Mouse (Mus musculus) forebrain, embryonic 15.5 days (tissue): ENCODE results near the gene Cfap61. TPM values are rescaled to one million over a fixed set of nuclear protein-coding genes. Genes with fewer than 3 reads are reported as not detected.

Source experiments
- ATAC-seq: fragments of 200-750 bp; cut with Nextera tagmentation; replicated peaks from 2 replicates; pipeline ENCODE4 v1.8.0; 2017; ENCODE audit warnings: mild to moderate bottlenecking, moderate TSS enrichment, moderate library complexity
- H3K27ac ChIP-seq: fragments of 300-500 bp; sonication (generic); replicated peaks from 2 replicates; pipeline ENCODE4 v1.5.1; 2015; ENCODE audit warnings: mild to moderate bottlenecking, inconsistent platforms
- H3K27me3 ChIP-seq: fragments of 300-500 bp; sonication (generic); 2 replicates; pipeline ENCODE4 v1.6.1; 2015; ENCODE audit warnings: inconsistent platforms
- H3K36me3 ChIP-seq: fragments of 300-500 bp; sonication (generic); 2 replicates; pipeline ENCODE4 v1.6.1; 2015; ENCODE audit warnings: mild to moderate bottlenecking, inconsistent platforms
- H3K4me1 ChIP-seq: fragments of 300-500 bp; sonication (generic); 2 replicates; pipeline ENCODE4 v1.6.1; 2015; ENCODE audit warnings: inconsistent platforms
- H3K4me2 ChIP-seq: fragments of 300-500 bp; sonication (generic); replicated peaks from 2 replicates; pipeline ENCODE4 v1.6.1; 2015; ENCODE audit warnings: mild to moderate bottlenecking, inconsistent platforms
- H3K4me3 ChIP-seq: fragments of 300-500 bp; sonication (generic); 2 replicates; pipeline ENCODE4 v1.5.1; 2015; ENCODE audit warnings: mild to moderate bottlenecking, inconsistent platforms
- H3K9ac ChIP-seq: fragments of 300-500 bp; sonication (generic); replicated peaks from 2 replicates; pipeline ENCODE4 v1.6.1; 2015; ENCODE audit warnings: mild to moderate bottlenecking, inconsistent platforms
- H3K9me3 ChIP-seq: fragments of 300-500 bp; sonication (generic); 2 replicates; pipeline ENCODE4 v1.6.1; 2016; ENCODE audit warnings: inconsistent platforms
- WGBS: fragments of 180-500 bp; shearing (Covaris S2); methylation state at CpG from one replicate; pipeline ENCODE4 v1.1.7; 2015; ENCODE audit warnings: mixed read lengths; 5-methylcytosine and 5-hydroxymethylcytosine counted together
- polyA plus RNA-seq: library from polyadenylated mRNA; unstranded; fragments of >200 nt; fragmentation: Nextera tagmentation; extraction: Ambion mirVana; gene quantifications from 2 replicates; pipeline ENCODE4 v1.2.1, GENCODE M21; 2015

The Cfap61 gene
- polyA plus RNA-seq, 1 experiment from 2014 or later: 1.9 TPM

DNA sequence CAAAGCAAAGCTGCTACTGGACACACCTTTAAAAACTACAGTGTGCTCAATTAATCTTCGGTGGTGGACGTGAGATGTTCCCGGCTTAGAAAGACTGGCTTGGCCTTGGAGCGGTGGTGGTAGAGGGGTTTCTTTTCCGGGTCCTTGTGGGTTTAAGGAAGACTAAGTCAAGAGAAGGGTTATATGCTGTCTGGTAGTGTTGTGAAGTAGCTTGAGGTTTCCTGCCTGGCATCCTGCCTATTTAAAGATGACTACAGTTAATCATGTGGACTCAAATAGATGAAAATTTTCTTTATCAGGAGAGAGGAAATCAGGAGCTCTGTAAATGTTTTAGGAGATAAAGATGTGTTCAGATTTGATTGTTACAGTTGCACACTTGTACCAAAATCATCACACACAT lies 21.7 kb downstream of the Cfap61 start:
- Histone ChIP-seq H3K9ac (no peak overlapping the region), H3K27ac (no peak overlapping the region), H3K4me3 (no peak overlapping the region), H3K36me3 (no peaks in the 10 kb centered on the region), H3K4me2 (no peak overlapping the region), H3K4me1 (peaks cover 12% of the 10 kb centered on the region), H3K27me3 (0 out of 2 replicates have a peak, but pooled peaks cover 3% of the 10 kb centered on the region), H3K9me3 (no peaks in the 10 kb centered on the region)
- no peak for ATAC-seq
- 13% methylated on average over 5 of the region's 5 CpGs for WGBS

DNA sequence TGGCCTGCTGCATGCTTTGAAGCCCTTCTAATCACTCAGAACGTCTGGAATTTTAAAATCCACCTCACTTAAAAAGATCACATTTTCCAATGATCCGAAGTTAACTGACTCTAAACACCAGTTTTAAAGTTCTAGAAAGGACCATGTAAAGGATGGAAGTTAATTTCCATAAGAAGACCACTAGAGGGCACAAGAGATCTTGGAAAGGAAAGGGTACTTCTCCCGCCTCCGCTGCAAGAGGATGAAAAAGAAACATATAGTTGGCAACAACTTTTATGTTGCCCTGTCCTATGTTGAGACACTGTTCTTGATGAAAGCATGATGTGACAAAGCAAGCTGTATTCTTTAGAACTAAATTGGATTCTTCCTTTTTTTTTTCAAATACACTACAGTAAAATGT lies 22.9 kb downstream of the Cfap61 start:
- Histone ChIP-seq H3K4me2 (no peak overlapping the region), H3K27me3 (0 out of 2 replicates have a peak, but pooled peaks cover 3% of the 10 kb centered on the region), H3K36me3 (no peaks in the 10 kb centered on the region), H3K9ac (no peak overlapping the region), H3K4me3 (no peak overlapping the region), H3K27ac (no peak overlapping the region), H3K4me1 (peaks cover 12% of the 10 kb centered on the region), H3K9me3 (no peaks in the 10 kb centered on the region)
- peak; percentile 76; the same call in 1 of the 2 replicates for ATAC-seq
- 12% methylated on average over 4 of the region's 4 CpGs for WGBS

DNA sequence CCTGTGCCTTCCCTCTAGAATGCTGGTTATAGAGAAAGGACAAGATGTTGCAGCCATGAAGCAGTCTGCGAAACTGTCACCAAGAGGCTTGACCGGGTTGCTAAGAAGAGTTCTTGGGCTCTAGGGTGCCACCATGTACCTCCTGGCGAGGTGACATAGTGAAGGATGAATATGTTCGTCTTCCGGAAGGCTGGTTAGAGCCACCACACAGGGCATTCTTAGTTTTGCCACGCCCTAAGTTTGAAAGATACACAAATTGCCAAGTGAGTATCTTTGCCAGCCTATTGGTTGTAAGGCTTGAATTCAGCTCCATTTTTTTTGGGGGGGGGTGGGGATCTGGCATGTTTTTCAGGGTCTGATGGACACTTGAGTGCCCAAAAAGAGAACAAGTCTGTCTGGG lies 23.5 kb downstream of the Cfap61 start:
- 69% methylated on average over 6 of the region's 6 CpGs for WGBS
- Histone ChIP-seq H3K27ac (no peak overlapping the region), H3K9me3 (no peaks in the 10 kb centered on the region), H3K4me3 (no peak overlapping the region), H3K27me3 (0 out of 2 replicates have a peak, but pooled peaks cover 3% of the 10 kb centered on the region), H3K36me3 (no peaks in the 10 kb centered on the region), H3K9ac (no peak overlapping the region), H3K4me1 (peaks cover 12% of the 10 kb centered on the region), H3K4me2 (no peak overlapping the region)
- ATAC-seq: peak; percentile 30; the same call in 1 of the 2 replicates

DNA sequence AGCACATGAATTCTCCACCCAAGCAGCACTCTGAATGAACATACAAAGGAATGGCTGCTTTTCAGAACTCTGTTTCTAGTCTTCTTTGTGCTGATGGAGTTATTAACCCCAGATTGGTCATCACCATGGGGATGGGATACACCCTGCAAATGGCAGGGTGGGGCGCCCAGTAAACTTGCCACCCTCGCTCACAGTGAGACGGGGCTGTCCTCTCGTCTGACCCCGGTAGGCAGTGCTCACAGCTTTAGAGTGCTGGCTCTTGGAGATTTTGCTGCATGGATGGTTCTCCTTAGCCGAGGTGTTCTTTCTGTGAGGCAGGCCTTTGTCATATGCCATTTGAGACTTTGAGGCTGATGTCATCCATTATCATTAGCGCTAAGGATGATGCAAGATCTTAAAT lies 24.0 kb downstream of the Cfap61 start:
- Histone ChIP-seq H3K4me3 (no peak overlapping the region), H3K27me3 (0 out of 2 replicates have a peak, but pooled peaks cover 3% of the 10 kb centered on the region), H3K4me1 (peaks cover 12% of the 10 kb centered on the region), H3K9me3 (no peaks in the 10 kb centered on the region), H3K27ac (no peak overlapping the region), H3K4me2 (no peak overlapping the region), H3K9ac (no peak overlapping the region), H3K36me3 (no peaks in the 10 kb centered on the region)
- 30% methylated on average over 7 of the region's 7 CpGs for WGBS
- peak; percentile 54; the same call in 1 of the 2 replicates for ATAC-seq

DNA sequence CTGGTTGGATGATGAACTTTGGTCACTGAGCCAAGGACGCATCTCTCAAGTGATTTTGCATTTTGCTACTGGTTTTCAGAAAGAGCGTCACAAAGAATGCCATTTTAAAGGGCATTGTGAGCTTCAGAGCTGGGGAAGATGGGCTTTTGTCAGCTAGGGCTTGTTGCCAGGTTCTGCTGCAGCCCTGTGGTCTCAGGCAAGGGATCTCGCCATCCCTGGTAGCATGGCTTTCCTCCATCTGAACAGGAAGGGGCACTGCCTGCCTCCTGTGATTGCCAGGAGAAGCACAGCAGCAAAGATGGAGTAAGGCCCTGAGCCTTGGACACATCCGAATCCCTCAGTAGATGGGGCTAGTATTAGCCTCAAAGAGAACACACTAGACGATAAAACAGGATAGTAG lies 27.3 kb downstream of the Cfap61 start:
- Histone ChIP-seq H3K4me1 (peaks cover 12% of the 10 kb centered on the region), H3K27ac (no peak overlapping the region), H3K9ac (no peak overlapping the region), H3K36me3 (no peaks in the 10 kb centered on the region), H3K27me3 (0 out of 2 replicates have a peak, but pooled peaks cover 2% of the 10 kb centered on the region), H3K9me3 (no peaks in the 10 kb centered on the region), H3K4me2 (no peak overlapping the region), H3K4me3 (no peak overlapping the region)
- ATAC-seq: no peak
- 64% methylated on average over 5 of the region's 5 CpGs for WGBS

DNA sequence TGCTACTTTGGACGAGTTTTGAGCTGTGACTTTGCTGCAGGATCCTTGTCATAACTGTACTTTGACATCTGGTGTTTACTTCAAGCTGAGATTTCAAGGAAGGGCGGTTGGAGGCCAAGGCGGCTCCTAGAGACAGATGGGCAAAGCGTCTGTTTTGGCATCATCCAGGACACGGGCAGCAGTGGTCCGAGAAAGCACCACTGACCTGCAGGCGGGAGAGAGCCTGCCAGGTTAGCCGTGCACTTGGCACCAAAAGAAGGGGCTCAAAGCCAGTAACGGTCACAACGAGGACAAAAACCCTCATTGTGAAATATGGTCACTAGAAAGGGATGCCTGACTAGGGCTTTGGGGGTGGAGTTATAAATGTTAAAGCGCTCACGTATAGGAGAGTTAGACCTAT lies 36.2 kb downstream of the Cfap61 start:
- 79% methylated on average over 12 of the region's 12 CpGs for WGBS
- Histone ChIP-seq H3K9ac (no peak overlapping the region), H3K4me2 (no peak overlapping the region), H3K4me3 (no peak overlapping the region), H3K4me1 (peaks cover 15% of the 10 kb centered on the region), H3K9me3 (no peaks in the 10 kb centered on the region), H3K27ac (peak overlapping the region; percentile 77), H3K27me3 (no peaks in the 10 kb centered on the region), H3K36me3 (no peaks in the 10 kb centered on the region)
- ATAC-seq: no peak

DNA sequence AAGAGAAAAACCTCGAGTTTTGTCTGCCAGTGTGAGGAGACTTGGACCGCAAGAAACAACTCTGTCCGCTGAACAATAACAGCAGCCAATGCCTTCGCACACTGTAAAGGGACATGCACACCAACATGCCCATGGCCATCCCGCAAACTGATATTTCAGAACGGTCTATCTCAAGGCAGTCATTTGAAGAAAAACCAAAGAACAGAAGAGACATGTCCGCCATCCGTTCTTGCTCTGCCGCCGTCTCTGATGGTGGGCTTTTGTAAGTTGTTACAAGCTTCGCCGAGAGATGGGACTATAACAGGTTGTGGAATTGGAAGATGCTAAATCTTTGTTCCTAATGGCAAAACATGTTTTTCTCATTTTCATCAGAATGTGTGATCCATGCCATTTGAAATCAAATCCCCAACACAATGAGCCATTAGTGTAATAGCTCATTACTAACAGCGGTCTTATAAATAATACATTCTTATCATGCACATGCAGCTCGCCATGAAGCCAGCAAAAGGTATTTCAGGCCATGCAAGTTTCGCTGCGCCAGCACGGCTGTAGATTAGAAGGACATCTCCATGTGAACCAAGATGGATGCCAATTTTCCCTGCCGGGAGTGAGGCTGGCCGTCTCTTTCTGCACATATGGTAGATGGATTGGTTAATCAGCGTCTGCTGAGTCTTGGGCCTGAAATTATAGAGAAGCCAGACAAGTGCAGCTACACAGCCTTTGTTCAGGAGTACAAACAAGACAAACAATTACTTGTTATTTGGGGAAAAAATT lies 36.8 kb downstream of the Cfap61 start:
- Histone ChIP-seq H3K4me2 (no peak overlapping the region), H3K9ac (no peak overlapping the region), H3K27me3 (no peaks in the 10 kb centered on the region), H3K4me1 (peaks cover 15% of the 10 kb centered on the region), H3K36me3 (no peaks in the 10 kb centered on the region), H3K4me3 (no peak overlapping the region), H3K9me3 (no peaks in the 10 kb centered on the region), H3K27ac (peak overlapping the region; percentile 77)
- WGBS: 65% methylated on average over 20 of the region's 20 CpGs
- ATAC-seq: peak; percentile 86

DNA sequence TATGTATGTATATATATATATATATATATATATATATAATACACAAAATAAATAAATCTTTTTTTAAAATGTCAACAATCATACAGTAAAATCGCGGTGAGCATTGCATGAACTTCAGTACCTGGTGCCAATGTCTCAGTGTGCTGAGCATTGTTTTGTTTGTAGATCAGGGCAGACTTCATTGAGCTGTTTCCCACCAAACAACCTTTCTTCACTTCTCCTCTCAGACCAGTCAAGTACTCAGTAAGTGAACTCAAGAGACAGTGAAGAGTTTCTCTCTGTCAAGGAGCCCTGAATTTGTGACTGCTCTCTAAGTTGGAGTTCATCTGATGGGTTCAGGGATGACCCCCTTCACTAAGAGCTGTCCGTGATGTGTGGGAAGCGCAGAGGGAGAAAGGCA lies 38.0 kb downstream of the Cfap61 start:
- 96% methylated on average over 4 of the region's 4 CpGs for WGBS
- ATAC-seq: no peak
- peaks cover 15% of the 10 kb centered on the region for H3K4me1 ChIP-seq

DNA sequence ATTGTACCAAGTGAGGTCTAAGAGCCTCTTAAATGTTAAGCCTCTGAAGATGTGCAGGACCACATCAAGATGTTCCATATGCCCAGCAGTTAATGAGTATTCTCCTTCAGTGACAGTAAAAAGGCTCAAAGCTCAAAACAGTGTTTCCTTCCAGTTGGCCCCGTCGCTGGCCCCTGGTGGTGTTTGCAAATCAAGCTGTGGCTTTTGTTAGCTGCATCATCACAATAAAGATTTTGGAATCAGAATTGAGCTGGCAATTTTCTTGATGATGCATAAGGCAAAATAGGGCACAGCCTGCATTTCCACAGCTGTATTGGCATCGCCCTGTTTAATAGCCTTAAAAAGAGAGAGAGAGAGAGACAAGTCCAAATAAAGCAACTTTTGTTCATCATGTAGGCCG lies 45.0 kb downstream of the Cfap61 start:
- 21% methylated on average over 4 of the region's 4 CpGs for WGBS
- H3K4me3 ChIP-seq: no peak overlapping the region
- H3K27ac ChIP-seq: no peak overlapping the region
- no peak for ATAC-seq
- no peaks in the 10 kb centered on the region for H3K27me3 ChIP-seq
- H3K4me2 ChIP-seq: no peak overlapping the region
- no peaks in the 10 kb centered on the region for H3K36me3 ChIP-seq
- no peaks in the 10 kb centered on the region for H3K9me3 ChIP-seq
- no peak overlapping the region for H3K9ac ChIP-seq
- H3K4me1 ChIP-seq: peaks cover 37% of the 10 kb centered on the region

More for the DNA sequence above, 38.0 kb downstream of the Cfap61 start:
- Histone ChIP-seq H3K27me3 (no peaks in the 10 kb centered on the region), H3K27ac (no peak overlapping the region), H3K9me3 (no peaks in the 10 kb centered on the region), H3K4me3 (no peak overlapping the region), H3K4me2 (no peak overlapping the region), H3K9ac (no peak overlapping the region), H3K36me3 (no peaks in the 10 kb centered on the region)

DNA sequence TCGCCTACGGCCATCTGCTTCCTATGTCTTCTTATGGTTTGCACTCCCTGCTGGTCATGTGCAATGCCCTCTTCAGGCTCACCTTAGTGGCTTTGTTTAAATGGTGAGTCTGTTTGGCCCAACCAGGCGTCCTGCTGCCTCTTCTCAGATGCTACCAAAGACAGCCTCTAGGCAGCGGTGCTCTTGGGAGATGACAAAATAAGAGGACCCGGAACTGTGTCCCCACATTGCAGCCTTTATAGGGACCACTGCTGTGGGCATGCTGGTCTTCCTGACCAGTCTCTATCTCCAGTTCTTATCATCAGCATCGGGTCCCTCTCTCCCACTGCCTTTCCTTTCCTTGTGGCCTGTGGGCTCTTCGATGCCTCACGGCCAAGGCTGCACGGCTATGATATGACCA lies 46.3 kb downstream of the Cfap61 start:
- Histone ChIP-seq H3K9ac (no peak overlapping the region), H3K9me3 (no peaks in the 10 kb centered on the region), H3K4me1 (peaks cover 37% of the 10 kb centered on the region), H3K36me3 (no peaks in the 10 kb centered on the region), H3K27ac (no peak overlapping the region), H3K4me2 (no peak overlapping the region), H3K4me3 (no peak overlapping the region), H3K27me3 (no peaks in the 10 kb centered on the region)
- no peak for ATAC-seq
- 79% methylated on average over 9 of the region's 9 CpGs for WGBS

DNA sequence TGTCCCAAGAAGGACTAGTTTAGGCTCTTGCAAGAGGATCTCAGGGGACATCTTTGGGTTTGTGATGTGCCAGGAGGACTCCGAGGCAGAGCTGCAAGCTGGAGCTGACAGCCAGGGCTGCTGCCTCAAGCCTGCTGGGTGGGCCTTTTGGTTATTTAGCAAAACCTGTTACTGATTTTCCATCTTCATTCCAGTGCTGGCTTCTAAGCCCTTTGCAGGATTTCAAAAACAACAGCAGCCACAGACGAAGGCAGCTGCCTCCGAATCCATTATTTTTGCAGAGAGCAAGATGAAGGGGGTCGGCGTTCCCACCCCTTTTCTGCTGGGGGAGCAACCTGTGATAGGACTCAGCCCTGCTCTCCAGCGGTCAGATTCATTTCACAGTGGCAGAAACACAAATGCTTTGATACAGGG lies 47.1 kb downstream of the Cfap61 start:
- Histone ChIP-seq H3K27ac (peak overlapping the region; percentile 67), H3K36me3 (no peaks in the 10 kb centered on the region), H3K4me1 (peaks cover 37% of the 10 kb centered on the region), H3K27me3 (no peaks in the 10 kb centered on the region), H3K4me2 (no peak overlapping the region), H3K9ac (no peak overlapping the region), H3K9me3 (no peaks in the 10 kb centered on the region), H3K4me3 (no peak overlapping the region)
- ATAC-seq: peak; percentile 19; the same call in 1 of the 2 replicates
- WGBS: 8% methylated on average over 6 of the region's 6 CpGs

DNA sequence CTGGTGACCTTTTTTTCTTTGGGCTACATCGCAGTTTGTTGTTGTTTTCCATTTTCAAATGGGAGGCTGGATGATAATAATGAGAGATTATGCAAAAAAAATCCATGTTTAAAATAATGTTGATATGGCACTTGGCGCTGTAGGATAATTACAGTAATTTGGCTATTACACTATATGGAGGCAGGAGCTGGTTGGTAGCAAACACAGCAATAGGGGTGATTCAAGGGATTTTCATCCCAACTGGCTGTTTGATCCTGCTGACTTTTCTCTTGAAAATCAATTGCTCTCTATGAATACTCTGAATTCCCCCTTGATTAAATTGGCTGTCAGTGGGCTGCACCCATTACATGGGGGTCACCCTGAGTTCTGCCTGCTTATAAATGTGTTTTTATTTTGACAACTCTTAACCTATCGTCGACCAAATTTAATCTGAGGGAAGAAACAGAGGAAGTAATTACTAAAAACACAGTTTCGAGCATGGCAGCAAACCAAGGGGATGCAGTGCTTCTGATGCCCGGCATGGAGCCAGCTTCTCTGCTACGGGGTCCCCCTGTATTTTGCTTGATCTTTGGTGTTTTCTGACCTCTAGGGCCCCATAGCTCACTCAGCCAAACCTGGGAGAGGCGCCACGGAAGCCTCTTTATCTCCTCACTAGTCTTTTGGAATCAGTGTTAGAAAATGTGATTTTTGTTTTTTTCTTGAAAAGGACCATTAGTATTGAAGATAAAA lies 47.9 kb downstream of the Cfap61 start:
- peak; percentile 68 for ATAC-seq
- Histone ChIP-seq H3K9ac (no peak overlapping the region), H3K4me3 (no peak overlapping the region), H3K27ac (peak overlapping the region; percentile 67; the same call in 1 of the 2 replicates), H3K27me3 (no peaks in the 10 kb centered on the region), H3K36me3 (no peaks in the 10 kb centered on the region), H3K9me3 (no peaks in the 10 kb centered on the region), H3K4me2 (no peak overlapping the region), H3K4me1 (peaks cover 37% of the 10 kb centered on the region)
- 34% methylated on average over 9 of the region's 9 CpGs for WGBS
